Mouse (Mus musculus) c-Kit-negative CD71-positive TER-119-positive erythroid progenitor cells, embryonic 14.5 days (primary cell): ENCODE measurements around the gene Lpp.

ENCODE experiments used
- DNase-seq: peaks from one replicate; pipeline ENCODE4 v3.0.0-alpha.2; 2013; ENCODE audit warnings: low read depth, low spot score

The Lpp gene

GRCm38 (mm10) chr16:24542864-24543263 is 149.6 kb downstream of the Lpp start:
- DNase-seq, result no peak

GRCm38 (mm10) chr16:24545366-24545765 is 152.1 kb downstream of the Lpp start:
- DNase-seq, result no peak

GRCm38 (mm10) chr16:24558458-24558857 is 165.2 kb downstream of the Lpp start:
- DNase-seq, result no peak

GRCm38 (mm10) chr16:24559811-24560210 is 166.5 kb downstream of the Lpp start:
- no peak for DNase-seq

GRCm38 (mm10) chr16:24560998-24561397 is 167.7 kb downstream of the Lpp start:
- DNase-seq, result no peak

- DNase-seq, result no peak
Measured at GRCm38 (mm10) chr16:24561602-24562001, 168.3 kb downstream of the Lpp start.

GRCm38 (mm10) chr16:24565311-24565710 is 172.0 kb downstream of the Lpp start:
- DNase-seq, result no peak

- no peak for DNase-seq
Measured at GRCm38 (mm10) chr16:24566277-24566676, 173.0 kb downstream of the Lpp start.

GRCm38 (mm10) chr16:24567562-24567961 is 174.3 kb downstream of the Lpp start:
- no peak for DNase-seq

GRCm38 (mm10) chr16:24568061-24568460 is 174.8 kb downstream of the Lpp start:
- DNase-seq, result no peak

- no peak for DNase-seq
Measured at GRCm38 (mm10) chr16:24569681-24570080, 176.4 kb downstream of the Lpp start.

GRCm38 (mm10) chr16:24576999-24577398 is 183.7 kb downstream of the Lpp start:
- no peak for DNase-seq

GRCm38 (mm10) chr16:24577798-24578197 is 184.5 kb downstream of the Lpp start:
- no peak for DNase-seq

- no peak for DNase-seq
Measured at GRCm38 (mm10) chr16:24582847-24583246, 189.5 kb downstream of the Lpp start.

GRCm38 (mm10) chr16:24593535-24593934 is 200.2 kb downstream of the Lpp start:
- no peak for DNase-seq

- no peak for DNase-seq
Measured at GRCm38 (mm10) chr16:24594508-24594907, 201.2 kb downstream of the Lpp start.

GRCm38 (mm10) chr16:24595493-24595892 is 202.2 kb downstream of the Lpp start:
- DNase-seq, result no peak

GRCm38 (mm10) chr16:24598567-24598966 is 205.3 kb downstream of the Lpp start:
- DNase-seq, result no peak

- DNase-seq, result no peak
Measured at GRCm38 (mm10) chr16:24599766-24600165, 206.5 kb downstream of the Lpp start.

GRCm38 (mm10) chr16:24600260-24600948 is 207.1 kb downstream of the Lpp start:
- DNase-seq, result no peak

GRCm38 (mm10) chr16:24603342-24603741 is 210.0 kb downstream of the Lpp start:
- no peak for DNase-seq

- no peak for DNase-seq
Measured at GRCm38 (mm10) chr16:24607896-24608457, 214.7 kb downstream of the Lpp start.

- DNase-seq, result no peak
Measured at GRCm38 (mm10) chr16:24619458-24619857, 226.2 kb downstream of the Lpp start.

GRCm38 (mm10) chr16:24620021-24620420 is 226.7 kb downstream of the Lpp start:
- no peak for DNase-seq
